Mouse (Mus musculus) ES-CJ7 (cell line): Measurements from ENCODE around the gene Macrod2.

Experiments used
- DNase-seq: peaks from one replicate; pipeline ENCODE4 v3.0.0; 2011; ENCODE audit warnings: low read depth, low spot score

Gene Macrod2

DNA sequence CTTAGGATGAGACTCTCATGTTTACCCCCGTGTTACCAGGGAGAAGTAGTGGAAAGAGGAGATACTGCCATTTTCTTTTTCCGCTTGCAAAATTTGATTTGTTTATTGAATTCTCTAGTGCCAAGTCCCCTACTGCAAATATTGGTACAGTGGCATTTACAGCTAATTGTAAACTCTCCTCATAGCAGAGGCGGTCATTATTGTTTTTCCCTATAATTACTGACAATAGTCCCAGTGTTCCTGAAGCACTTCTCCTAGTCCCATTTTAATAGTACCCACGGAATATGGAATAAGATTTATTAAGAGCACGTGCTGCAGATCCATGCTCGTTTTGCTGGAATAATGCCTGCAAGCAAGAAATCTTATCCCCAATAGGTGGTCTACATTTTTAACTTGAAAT is 1518.8 kb downstream of the Macrod2 start:
- DNase-seq = no peak

DNA sequence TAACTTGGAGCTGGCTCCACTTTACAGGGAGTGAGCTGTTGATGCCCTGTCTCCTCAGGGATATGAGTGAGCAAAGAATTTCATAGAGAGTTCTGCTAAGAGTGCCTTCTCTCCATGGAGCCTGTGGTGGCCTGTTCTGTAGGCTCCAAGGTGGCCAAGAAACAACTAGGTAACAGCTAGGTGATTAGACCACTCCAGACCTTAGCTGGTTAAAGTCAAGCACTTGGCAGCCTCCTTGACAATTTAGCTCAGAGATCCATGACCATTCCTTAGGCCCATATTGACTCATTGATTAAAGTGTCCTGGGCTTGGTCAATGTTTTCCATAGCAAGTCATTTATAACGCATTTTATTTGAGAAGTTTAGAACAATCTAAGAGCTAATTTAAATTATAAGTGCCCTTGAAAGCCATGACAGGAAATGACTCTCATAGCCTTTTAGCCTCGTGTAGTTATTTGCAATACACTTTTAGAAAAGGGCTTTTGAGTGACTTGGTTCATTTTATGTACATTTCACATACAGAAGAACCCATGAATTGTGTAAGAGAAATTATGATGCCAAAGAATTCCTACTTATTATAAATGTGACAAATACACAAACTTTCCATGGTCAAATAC is 1525.4 kb downstream of the Macrod2 start:
- no peak for DNase-seq

DNA sequence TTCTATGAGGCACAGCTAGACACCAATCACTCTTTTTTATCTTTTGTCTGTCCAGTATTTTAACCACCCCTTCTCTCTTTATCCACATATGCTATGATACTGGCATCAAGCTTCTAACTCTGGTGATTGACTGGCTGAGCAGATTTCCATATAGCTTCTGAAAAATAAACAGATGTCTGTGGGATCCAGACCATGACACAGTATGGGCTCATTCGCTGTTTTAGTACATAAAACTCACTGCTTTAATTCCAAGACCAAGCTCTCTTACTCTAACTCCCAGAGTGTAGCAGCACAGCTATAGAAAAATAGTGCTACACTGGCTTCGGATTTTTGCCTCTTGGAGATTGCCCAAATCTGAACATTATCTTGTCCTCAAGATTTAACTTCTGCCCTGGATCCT is 1540.0 kb downstream of the Macrod2 start:
- no peak for DNase-seq

DNA sequence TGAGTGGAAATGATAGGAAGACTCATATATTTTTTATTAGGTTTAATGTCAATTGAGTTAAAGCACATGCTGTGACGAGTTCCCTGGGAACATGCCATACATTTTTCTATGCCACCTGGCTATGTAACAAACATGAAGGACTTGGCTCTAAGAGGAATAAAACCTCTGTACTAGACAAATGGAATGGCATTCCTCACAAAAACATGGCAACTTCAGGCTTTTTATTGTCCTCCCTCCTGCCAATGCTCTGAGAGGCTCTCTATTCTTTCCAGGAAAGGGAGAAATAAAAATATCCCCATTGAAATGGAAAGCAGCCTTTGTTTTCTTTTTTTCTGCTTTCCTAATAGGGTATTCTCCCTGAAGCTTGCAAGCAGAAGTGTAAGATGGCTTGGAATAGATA is 1559.7 kb downstream of the Macrod2 start:
- DNase-seq = no peak

DNA sequence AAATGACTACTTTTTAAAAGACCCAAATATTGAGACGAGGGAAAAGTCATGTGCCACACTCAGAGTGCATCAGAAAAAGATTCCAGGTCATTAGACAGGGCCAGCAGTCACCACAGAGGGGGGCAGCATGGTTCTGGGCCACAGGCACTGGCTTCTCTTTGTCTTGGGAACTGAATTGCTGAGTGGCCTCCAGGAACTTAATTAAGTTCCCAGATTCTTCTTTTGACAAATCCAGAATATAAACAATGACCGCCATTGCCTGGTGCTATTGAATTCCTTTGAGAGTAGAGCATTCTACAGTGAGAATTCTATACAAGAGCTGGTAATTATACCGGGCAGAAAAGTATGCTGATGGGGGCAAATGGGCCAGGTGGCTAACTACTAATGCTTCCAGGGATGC is 1560.1 kb downstream of the Macrod2 start:
- DNase-seq = no peak

DNA sequence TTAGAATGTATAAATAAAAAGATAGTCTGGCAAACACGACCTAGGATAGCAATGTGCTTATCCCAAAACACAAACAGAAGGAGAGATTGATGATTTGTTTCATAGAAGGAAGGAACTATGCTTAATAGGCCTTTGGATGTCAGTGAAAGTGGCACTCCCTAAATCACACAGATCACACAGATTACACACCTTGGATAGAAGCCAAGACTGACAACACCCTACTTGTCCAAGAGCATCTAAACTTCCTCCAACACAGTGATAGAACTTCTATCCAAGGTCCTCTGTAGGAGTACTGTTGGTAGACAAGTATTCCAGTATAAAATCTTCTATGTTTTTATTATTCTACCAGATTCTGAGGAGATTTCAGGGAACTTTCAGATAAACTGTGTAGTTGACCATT is 1567.8 kb downstream of the Macrod2 start:
- no peak for DNase-seq

DNA sequence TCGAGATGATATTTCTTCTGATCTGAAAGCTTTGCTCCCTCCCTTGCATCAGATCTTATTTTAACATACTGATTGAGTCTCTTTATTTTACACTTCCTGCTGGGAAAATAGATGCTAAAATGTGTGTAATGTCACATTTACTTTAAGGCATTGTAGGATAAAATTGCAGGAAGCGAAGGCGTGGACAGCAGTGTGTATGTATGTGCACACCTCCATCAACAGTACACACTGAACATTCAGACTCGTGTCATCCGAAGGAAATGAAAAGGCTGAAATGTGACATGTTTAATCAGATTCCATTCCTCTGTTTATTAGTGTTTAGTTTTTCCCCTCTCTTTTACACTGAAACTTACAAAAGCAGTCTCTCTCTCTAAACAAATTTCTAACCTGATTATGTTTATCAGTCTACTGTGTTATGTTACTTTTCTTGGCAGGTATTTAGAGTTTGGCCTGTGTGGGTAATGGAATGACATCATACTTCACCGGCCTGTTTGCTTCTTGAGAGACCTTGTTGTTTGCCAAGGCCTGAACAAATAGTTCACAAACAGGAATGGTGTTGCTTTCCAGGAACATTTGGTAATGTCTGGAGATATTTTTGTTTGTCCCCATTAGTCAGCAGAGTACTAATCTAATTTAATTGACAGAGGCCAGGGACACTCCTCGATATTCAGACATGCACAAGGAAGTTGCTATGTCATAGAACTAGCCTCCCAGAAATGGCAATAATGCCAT is 1588.7 kb downstream of the Macrod2 start:
- DNase-seq = no peak

DNA sequence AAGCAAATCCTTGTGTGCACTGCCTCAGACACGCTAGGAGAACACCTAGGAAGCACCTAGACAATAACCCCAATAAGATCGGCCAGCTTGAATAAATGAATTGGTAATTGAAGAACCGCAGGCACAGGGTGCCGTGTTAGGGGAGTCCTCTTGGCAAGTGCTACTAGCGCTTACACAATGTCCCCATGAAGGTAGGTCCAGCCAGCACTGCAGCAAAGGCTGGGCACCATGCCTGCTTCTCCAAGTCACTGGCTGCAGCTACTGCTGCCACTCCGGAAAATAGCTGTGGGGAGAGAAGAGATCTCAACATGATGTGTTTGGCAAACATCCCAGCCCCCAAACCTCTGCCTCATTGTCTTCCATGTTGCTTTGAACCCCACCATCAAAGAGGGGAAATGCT is 1603.8 kb downstream of the Macrod2 start:
- DNase-seq = no peak

DNA sequence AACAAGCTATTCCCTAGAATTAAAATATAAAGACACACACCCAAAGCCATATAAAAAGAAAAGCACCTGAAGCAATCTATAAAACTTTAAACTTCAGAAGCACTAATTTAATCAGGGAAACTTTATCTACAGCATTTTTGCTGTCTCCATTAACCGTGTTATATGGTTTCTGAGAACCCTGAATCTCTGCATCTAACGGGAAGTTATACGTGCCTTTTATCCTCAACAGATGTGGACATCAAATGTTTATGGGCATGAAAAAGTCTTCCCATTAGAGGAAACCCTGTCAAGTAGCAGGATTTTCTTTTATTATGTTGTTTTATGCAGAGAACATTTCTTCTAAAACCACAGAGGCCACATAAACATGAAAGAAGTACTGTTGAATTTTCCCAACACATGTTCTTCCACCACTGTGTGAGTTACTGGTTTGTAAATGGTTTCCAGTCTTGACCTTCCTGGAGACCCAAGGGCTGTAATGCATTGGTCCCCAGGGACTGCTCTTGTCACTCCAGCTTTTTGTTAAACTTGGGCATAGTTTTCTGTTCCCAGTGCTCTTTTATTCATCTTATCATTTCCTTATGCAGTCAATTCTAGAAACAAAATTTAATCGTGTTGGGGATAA is 1629.5 kb downstream of the Macrod2 start:
- DNase-seq = no peak

DNA sequence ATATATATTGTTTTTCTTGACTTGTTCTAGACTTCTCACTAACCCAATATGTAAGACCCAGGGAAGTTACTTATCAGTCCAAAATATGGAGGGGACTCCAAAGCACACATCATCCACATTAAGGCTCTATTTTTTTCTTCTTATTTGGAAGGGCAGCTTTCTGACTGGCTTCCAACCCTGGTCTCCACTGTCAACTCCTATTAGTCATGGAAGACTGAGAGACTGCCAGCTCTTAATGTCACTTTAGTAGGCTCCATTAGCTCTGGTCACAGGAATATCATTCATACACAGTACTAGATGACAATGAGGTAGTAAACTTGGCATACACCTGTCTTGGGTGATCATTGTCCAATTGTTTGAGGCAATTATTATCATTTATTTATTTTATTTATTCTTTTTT is 1631.6 kb downstream of the Macrod2 start:
- DNase-seq = no peak

DNA sequence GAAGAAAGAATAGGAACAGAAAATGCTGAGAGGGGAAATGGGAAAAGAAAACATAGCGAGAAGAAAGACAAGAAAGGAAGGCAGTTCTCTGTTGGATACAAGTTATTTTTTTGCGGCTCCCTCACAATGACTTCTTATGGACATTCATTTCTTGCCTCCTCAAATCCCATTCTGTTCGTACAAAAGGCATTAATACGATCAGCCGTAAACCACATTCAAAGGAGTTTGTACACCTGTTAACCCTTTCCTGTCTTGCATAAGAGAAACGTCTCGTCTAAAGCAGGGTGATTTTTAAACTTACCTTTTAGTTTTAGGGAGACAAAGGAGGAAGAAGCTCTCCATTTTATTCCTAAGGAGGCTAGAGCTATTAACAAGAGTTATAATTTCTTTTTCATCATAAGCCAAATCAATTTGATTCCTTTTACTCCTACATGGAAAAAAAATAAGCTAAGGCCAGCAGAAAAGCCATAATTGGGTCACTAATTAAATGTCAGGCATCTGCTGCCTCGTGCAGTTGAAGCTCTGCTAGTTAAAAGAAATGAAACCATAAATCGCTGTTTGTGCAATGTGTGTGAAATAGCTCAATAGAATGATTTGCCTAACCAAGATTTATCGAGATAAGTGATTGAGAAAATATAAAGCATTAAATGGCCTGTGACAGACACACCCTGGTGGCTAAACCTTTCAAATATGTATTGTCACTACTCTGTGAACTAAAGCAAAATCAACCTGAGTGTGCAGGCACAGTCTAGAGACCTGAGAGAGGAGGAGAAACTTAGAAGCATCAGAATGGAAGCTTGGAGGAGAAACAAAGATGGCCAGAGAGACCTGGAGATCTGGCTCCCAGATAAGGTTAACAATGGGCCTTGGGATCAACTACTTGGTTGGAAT is 1635.9 kb downstream of the Macrod2 start:
- no peak for DNase-seq

DNA sequence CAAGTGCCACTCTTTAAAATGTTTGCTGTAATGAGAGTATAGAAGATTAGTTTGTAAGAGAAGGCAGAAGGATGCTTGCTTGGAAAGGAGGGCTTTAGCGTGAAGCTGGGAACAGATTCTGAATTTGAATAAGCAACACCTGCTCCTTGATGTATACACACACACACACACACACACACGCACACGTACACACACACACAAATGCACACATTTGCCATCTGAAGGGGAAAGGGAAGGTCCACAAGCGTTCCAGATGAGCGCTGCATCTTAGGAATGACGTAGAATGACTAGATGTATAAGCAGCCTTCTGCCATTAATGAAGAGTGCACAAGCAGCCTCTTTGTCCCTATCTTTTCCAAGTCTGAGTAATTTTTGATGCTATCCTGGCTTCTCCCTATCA is 1660.5 kb downstream of the Macrod2 start:
- DNase-seq = no peak

DNA sequence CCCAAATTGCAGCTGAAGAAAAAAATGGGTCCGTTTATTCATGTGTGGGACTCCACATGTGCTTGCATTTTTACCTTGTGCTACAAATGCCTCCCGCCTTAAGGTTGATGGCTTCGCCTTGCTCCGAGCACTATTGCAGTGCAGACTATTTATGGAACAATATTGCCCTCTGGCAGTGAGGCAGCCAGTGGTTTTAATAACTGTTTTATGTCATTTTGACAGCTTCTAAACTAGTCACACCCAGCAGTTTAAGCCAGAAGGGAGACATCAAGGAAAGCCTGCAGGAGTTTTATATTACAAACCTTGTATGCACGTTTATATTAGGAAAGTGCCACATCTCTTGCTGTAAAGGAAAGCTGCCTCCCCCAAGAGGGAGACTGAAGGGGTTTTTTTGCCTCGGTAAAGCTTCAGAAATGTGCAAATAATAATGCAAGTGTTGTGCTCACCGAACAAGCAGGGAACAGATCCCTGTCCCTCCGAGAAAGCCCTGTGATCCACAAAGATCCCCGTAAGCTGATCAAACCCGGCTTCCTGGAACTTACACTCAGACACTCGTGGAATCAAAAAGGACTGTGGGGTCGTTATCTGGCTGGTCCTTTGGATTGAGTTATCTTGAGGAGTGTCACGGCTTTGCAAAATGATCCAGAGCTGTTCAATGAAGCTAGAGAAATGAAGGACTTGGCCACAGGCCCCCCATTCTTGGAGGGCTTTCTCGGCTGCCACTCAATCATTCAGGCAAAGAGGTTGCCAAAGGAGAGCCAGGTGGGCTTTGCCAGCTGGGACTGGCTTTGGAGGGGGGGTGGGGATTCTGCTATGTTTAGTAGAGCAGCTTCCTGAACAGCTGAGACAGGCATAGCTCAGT is 1663.0 kb downstream of the Macrod2 start:
- DNase-seq = no peak

DNA sequence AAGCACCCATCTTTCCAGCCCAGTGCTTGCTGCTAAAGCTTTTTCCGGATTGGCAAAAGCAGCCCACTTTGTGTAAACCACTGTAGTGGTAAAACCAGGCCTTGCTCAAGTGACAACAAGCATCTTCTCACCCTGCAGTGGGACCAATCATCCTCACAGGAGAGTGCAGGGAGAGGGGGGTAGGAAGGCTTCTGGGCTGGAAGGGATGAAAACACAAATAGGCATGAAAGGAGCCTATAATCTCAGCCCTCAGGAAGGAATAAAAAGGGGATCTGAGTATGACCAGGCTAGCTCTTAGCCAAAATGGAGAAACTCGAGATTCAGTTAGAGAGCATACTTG is 1663.6 kb downstream of the Macrod2 start:
- DNase-seq = no peak

DNA sequence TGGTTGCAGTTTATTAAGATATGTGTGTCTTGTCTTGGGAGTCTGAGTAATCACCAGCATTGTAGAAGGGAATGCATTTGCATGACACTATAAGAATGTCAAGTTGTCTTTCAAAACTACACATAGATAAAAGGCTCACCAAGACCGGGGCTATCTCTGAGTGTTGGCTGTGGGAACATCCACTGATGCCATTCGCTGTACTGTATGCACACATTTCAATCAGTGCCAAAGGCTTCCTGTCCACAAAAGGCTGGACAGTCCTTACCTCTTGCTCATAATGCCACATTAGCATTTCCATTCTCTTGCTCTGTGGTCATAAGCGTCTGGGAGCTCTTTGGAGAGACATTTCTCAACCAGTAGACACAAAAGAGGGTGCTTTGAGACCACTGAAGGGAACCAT is 1713.8 kb downstream of the Macrod2 start:
- no peak for DNase-seq

DNA sequence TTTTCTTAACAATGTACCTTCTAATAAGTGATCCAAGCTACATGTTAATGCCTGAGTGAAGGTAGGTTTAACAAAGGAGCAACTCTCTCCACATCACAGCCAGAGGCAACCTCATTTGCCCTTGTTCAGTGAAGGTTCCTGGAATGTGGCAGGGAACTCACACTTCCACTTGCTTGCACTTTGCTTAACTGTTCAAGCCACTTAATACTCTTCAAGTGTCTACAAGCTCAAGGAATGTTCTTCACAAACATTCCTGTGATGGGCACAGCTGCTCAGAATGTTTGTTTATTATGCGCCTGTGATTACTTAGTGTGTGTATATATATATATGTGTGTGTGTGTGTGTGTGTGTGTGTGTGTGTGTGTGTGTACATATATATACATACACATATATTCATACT is 1721.5 kb downstream of the Macrod2 start:
- no peak for DNase-seq

DNA sequence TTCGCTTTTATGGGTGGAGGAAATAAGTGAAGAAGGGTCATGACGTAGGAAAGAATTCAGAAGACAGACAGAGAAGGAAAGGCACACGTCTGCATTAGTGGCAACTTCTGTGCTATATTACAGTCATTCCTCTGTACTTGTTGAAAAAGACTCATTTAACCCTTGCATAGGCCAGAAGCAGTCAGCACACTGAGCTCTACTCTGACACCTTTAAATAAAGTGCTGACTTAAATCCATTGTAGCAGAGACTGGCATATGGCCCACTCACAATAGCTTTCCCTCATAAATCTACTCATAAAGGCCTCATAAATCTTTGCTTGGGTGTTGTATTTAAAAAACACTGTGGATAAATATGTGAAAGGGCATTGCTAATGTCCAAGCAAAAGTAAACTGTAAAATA is 1733.0 kb downstream of the Macrod2 start:
- DNase-seq = no peak

DNA sequence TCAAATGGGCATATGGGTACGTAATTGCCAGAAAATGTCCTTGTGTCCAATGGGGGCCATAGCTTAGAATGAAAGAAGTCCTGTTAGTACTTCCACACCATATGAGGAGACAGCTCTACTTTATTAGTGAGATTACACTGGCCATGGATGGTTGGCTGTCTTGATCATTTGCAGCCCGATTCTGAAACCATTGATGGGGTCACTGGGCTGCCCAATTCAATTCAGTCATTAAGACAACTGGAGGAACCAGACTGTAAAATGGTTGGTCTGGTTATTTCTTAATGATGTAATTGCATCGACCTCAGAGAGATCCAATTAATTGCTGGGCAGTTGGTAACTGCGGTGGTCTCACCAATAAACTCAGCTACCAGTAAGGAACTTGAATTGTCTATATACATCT is 1734.1 kb downstream of the Macrod2 start:
- DNase-seq = no peak

DNA sequence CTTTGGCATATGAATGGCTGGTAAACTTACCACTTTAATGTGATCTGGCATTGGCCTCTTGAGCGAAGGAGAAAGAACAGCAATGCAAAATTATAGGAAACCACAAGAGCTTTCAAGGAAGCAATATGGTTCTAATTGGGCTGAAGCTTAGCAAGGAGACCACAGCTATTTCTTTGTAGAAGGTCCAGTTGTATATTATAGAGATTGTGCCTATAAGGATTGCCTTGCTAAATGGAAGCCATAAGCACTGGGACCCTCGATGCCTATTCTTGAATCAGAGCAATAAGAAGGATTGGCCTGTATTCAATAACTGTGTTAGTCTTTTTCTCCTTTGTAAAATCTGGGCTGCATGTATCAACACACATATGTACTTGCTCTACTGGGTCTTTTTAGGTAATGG is 1754.2 kb downstream of the Macrod2 start:
- DNase-seq = no peak

DNA sequence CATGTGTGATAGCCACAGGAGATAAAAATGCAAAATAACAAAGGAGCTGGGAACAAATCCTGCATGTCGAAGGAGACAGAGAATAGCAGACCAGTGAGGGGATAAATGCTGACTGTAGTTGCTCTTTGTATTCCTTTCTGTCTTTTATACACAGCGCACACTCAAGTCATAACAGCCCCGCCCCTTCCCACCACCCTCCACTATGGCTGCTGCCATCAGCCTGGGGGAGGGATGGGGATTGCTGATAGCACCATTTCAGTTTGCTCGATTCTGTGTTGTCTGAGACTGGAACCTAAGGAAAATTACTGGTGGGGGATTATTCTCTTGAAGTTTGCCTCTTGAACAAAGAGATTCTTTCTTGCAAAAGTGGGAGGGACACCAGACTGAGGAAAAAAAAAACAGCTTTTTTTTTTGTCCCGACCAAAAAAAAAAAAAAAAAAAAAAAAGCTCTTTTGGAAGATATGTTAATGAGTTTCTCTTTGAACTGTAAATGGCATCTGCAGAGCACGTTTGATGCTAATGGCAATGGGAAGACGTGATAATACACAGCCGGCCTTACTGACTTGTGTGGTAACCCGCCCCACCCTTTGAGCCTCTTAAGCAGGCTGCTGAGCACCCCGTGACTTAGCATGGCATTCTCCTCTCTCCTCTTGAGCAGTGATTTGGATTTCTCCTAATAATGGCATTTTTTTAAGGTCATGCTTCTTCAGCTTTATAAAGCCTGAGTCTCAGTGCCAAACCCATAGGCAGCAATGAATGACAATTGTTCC is 1768.6 kb downstream of the Macrod2 start:
- peak; percentile 63 for DNase-seq

DNA sequence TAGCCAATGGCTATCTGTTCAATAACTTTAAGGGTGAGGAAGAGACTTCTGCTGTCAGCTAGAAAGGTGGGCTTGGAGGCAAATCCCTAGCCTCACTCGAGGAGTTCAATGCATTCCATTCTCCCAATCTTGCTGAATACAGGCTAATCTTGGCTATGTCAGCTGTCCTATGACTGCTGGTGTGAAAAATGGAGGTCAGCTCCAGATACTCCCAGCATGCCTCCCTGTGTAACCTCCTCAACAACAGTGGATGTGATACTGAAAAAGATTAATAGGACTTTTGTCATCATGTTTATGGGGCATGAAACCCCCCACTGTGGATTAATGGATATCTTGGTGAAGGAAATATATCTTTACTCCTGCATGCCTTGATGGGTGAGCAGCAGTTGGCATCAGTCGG is 1774.5 kb downstream of the Macrod2 start:
- no peak for DNase-seq
